Mouse (Mus musculus): ENCODE results near the gene RPS10-NUDT3.

DNA sequence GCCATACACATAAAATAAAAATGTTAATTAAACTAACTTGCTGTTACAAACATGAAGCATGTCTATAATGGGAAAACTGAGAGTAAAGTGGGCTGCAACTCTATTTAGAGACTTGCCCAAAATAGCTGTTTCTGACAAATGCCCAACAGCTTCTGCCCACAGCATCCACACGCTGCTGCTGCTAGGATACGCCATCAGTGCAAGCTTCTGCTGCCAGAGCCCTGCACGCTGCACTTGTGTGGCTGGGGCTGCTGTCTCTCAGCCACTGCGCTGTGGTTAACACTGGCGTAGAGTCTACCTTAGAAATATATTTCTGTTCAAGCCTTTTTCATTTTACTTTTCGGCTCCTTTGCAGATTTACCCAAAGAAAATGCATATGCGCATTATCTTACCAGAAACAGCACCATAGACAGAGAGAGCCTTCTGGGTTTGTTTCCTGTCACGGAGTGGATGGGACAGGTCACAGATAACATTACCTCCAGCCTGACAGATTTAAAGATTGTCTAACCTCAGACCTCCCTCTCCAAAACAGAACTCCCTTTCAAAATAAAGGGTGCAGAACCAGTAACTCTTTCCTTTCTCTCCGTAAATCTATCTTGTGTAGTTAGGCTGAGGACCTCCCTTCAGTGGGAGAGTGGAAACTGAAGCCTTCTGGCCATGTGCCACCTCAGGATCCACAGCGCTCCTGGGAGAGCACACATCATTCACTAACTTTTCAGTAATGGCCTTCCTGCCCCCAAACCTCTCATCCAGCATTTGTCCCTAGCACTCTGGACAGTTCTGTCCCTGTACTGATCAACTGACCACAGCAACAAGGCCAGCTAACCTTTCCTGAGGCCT is 24.1 kb downstream of the RPS10-NUDT3 start:
- TF ChIP-seq POLR2A (IDR thresholded peaks at IDR 0.05; ENCODE audit: borderline replicate concordance, control insufficient read depth, low read depth, low read length) (no peak), CTCF (IDR thresholded peaks at IDR 0.05; ENCODE audit: control insufficient read depth, insufficient read depth, low read length) (no peak)
